Mouse (Mus musculus) midbrain, embryonic 11.5 days (tissue): ENCODE measurements at regions not wholly inside any gene's neighbourhood (a gene's known extent, or its start where the extent isn't known, plus 50 kb on each side); places are given as distances from the start of the nearest gene placed in this dataset.

Experiments
- ATAC-seq: fragments of 200-750 bp; cut with Nextera tagmentation; 2 replicates; pipeline ENCODE4 v1.8.0; 2017; ENCODE audit warnings: moderate TSS enrichment, moderate library complexity; ENCODE audit not compliant: low FRiP score
- DNase-seq: peaks from one replicate; pipeline ENCODE4 v3.0.0; 2015; ENCODE audit warnings: low spot score; ENCODE audit errors: missing footprints
- H3K27ac ChIP-seq: fragments of 300-500 bp; sonication (generic); 2 replicates; pipeline ENCODE4 v1.5.1; 2014; ENCODE audit warnings: low read depth, low read length
- H3K27me3 ChIP-seq: fragments of 300-500 bp; sonication (generic); 2 replicates; pipeline ENCODE4 v1.6.1; 2014; ENCODE audit warnings: mild to moderate bottlenecking, low read length, moderate library complexity, mixed read lengths; ENCODE audit not compliant: control insufficient read depth, insufficient read depth
- H3K36me3 ChIP-seq: fragments of 300-500 bp; sonication (generic); 2 replicates; pipeline ENCODE4 v1.6.1; 2014; ENCODE audit warnings: mild to moderate bottlenecking, low read length, moderate library complexity, mixed read lengths; ENCODE audit not compliant: control insufficient read depth, insufficient read depth
- H3K4me1 ChIP-seq: fragments of 300-500 bp; sonication (generic); 2 replicates; pipeline ENCODE4 v1.6.1; 2014; ENCODE audit warnings: low read length; ENCODE audit not compliant: control insufficient read depth, insufficient read depth
- H3K4me2 ChIP-seq: fragments of 300-500 bp; sonication (generic); 2 replicates; pipeline ENCODE4 v1.6.1; 2014; ENCODE audit warnings: mild to moderate bottlenecking, moderate library complexity
- H3K4me3 ChIP-seq: fragments of 300-500 bp; sonication (generic); 2 replicates; pipeline ENCODE4 v1.5.1; 2014; ENCODE audit warnings: low read depth, low read length
- H3K9ac ChIP-seq: fragments of 300-500 bp; sonication (generic); 2 replicates; pipeline ENCODE4 v1.6.1; 2014; ENCODE audit warnings: low read length
- H3K9me3 ChIP-seq: fragments of 300-500 bp; sonication (generic); 2 replicates; pipeline ENCODE4 v1.6.1; 2016; ENCODE audit warnings: low read length; ENCODE audit not compliant: control insufficient read depth
- WGBS: fragments of 180-500 bp; shearing (Covaris S2); extraction: QIAGEN DNeasy Blood & Tissue Kit; methylation state at CpG from one replicate; pipeline ENCODE4 v1.1.7; 2014; 5-methylcytosine and 5-hydroxymethylcytosine counted together

DNA sequence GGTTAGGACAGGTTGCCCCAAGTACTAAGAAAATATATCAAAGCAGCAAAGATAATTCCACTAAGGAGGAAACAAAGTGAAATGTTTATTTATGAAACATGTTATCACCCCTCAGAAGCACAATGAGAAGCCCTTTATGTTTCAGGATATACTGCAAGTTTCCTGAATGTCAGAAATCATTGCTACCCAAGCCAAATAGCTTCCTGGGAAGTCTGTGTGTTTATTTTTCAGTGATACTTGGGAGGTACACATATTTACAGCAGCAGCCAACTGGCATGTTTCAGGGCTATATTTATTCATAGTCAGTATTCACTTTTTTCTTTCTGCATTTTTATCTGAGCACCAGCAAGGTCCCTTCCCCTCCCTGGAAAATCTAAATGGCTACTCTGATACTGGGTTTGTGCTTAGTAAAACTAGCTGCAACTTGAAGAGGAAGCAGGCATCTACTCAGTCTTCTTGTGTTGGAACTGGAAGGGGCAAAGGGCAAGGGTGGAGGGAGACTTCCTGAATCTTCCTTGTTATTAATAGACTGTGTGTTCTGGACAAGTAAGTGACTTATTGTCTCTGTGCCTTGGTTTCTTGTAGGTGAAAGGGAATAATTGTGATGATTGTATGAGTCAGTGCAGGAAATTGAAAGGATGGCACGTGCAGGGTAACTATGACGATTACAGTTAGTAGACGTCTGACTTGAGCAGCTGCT, 236.5 kb upstream of the Dach1 start:
- no peak overlapping the region for H3K27ac ChIP-seq

DNA sequence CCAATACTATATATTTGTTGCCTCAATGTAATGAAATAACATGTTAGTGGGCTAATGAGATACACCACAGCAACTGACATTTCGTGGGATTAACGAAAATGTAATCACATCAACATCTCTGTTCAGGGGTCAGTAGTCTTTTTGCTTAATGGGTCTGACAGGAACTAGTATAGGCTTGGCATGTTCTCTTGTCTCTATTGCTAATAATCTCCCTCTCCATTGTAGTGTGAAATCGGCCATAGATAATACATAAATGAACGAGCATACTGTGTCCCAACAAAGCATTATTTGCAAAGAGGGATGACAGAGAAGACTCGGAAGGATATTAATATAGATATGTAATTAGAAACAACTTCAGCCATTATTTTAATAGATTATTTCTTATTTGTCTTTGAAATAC, 234.5 kb upstream of the Dach1 start:
- no peak overlapping the region for H3K4me2 ChIP-seq
- no peaks in the 10 kb centered on the region for H3K4me1 ChIP-seq
- H3K9me3 ChIP-seq = no peaks in the 10 kb centered on the region
- H3K36me3 ChIP-seq = no peaks in the 10 kb centered on the region
- ATAC-seq = no peak
- WGBS = 88% methylated on average over 5 of the region's 5 CpGs
- H3K27ac ChIP-seq = no peak overlapping the region
- no peak for DNase-seq
- H3K4me3 ChIP-seq = no peak overlapping the region
- H3K27me3 ChIP-seq = no peaks in the 10 kb centered on the region
- H3K9ac ChIP-seq = no peak overlapping the region

More for the DNA sequence above, 236.5 kb upstream of the Dach1 start:
- Histone ChIP-seq H3K4me3 (no peak overlapping the region), H3K36me3 (no peaks in the 10 kb centered on the region), H3K9ac (no peak overlapping the region), H3K4me1 (no peaks in the 10 kb centered on the region), H3K4me2 (no peak overlapping the region), H3K27me3 (no peaks in the 10 kb centered on the region), H3K9me3 (no peaks in the 10 kb centered on the region)
- DNase-seq = no peak
- no peak for ATAC-seq
- 80% methylated on average over 3 of the region's 3 CpGs for WGBS

DNA sequence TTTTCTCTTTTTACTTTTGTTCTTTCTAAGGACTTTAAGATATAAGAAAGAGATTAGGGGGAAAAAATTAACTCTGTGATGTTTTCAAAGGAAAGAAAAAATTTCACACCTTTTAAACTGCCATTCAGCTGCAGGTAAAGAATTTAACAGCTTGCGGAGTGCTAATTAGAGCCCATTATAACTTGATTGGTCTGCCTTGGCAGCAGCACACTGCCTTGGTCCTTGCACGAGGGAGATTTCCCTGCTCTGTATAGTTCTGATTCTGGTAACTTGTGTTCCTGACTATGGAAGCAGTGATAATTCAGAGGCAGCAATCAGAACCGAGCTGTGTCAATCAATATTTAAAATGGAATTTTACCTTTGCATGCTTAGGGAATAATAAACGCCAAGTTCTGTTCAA, 218.3 kb upstream of the Dach1 start:
- ATAC-seq = no peak
- H3K27ac ChIP-seq = no peak overlapping the region
- DNase-seq = no peak
- H3K4me3 ChIP-seq = no peak overlapping the region
- no peaks in the 10 kb centered on the region for H3K36me3 ChIP-seq
- H3K4me1 ChIP-seq = no peaks in the 10 kb centered on the region
- no peaks in the 10 kb centered on the region for H3K9me3 ChIP-seq
- 74% methylated on average over 4 of the region's 4 CpGs for WGBS
- no peaks in the 10 kb centered on the region for H3K27me3 ChIP-seq
- H3K9ac ChIP-seq = no peak overlapping the region
- no peak overlapping the region for H3K4me2 ChIP-seq
